Mouse (Mus musculus) hindbrain, embryonic 10.5 days (tissue): ENCODE results near the gene Pik3r1. TPM values are rescaled to one million over a fixed set of nuclear protein-coding genes. Genes with fewer than 3 reads are reported as not detected.

Experiments
- DNase-seq: peaks from one replicate; pipeline ENCODE4 v3.0.0-alpha.2; 2017; ENCODE audit warnings: low spot score
- H3K27ac ChIP-seq: fragments of 300-500 bp; sonication (generic); 2 replicates; pipeline ENCODE4 v1.5.1; 2016; ENCODE audit warnings: mild to moderate bottlenecking, moderate library complexity
- H3K27me3 ChIP-seq: fragments of 300-500 bp; sonication (generic); 2 replicates; pipeline ENCODE4 v1.6.1; 2016; ENCODE audit warnings: mild to moderate bottlenecking; ENCODE audit not compliant: poor library complexity, insufficient read depth, severe bottlenecking
- H3K36me3 ChIP-seq: fragments of 300-500 bp; sonication (generic); 2 replicates; pipeline ENCODE4 v1.6.1; 2016; ENCODE audit warnings: mild to moderate bottlenecking, moderate library complexity
- H3K4me1 ChIP-seq: fragments of 300-500 bp; sonication (generic); replicated peaks from 2 replicates; pipeline ENCODE4 v1.6.1; 2016; ENCODE audit warnings: mild to moderate bottlenecking
- H3K4me3 ChIP-seq: fragments of 300-500 bp; sonication (generic); 2 replicates; pipeline ENCODE4 v1.5.1; 2016; ENCODE audit warnings: mild to moderate bottlenecking, moderate library complexity
- H3K9me3 ChIP-seq: fragments of 300-500 bp; sonication (generic); 2 replicates; pipeline ENCODE4 v1.6.1; 2016; ENCODE audit warnings: mild to moderate bottlenecking, moderate library complexity
- WGBS: fragments of 180-500 bp; shearing (Covaris S2); methylation state at CpG from one replicate; pipeline ENCODE4 v1.1.7; 2016; 5-methylcytosine and 5-hydroxymethylcytosine counted together
- polyA plus RNA-seq: library from polyadenylated mRNA; unstranded; fragments of >200 nt; fragmentation: Nextera tagmentation; extraction: Ambion mirVana; gene quantifications from 2 replicates; pipeline ENCODE4 v1.2.1, GENCODE M21; 2016

Gene Pik3r1
- polyA plus RNA-seq, 1 experiment from 2014 or later, result 12.6 TPM

DNA sequence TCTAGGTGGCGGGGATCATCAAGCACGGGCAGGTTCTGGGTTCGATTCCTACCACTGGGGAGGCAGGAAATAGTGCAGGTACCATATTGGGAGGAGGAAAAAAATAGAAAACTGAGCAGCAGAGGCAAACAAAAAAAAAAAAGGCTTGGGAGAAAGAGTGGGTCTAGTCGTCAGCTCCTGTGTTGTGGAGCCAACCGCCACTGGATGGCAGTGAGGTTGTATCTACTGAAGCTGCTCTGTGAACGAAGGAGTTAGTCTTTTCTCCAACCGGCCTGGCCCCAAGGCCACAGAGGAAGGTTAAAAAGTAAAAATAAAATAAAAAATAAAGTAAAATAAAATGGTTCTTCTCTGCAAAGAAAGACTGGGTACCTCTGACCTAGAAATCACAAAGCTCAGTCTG, 39.2 kb downstream of the Pik3r1 start:
- Histone ChIP-seq H3K27me3 (no peaks in the 10 kb centered on the region), H3K9me3 (no peaks in the 10 kb centered on the region), H3K4me3 (no peak overlapping the region), H3K4me1 (peaks cover 17% of the 10 kb centered on the region), H3K27ac (no peak overlapping the region), H3K36me3 (no peaks in the 10 kb centered on the region)
- peak; percentile 33 for DNase-seq
- WGBS, result 67% methylated on average over 7 of the region's 7 CpGs

DNA sequence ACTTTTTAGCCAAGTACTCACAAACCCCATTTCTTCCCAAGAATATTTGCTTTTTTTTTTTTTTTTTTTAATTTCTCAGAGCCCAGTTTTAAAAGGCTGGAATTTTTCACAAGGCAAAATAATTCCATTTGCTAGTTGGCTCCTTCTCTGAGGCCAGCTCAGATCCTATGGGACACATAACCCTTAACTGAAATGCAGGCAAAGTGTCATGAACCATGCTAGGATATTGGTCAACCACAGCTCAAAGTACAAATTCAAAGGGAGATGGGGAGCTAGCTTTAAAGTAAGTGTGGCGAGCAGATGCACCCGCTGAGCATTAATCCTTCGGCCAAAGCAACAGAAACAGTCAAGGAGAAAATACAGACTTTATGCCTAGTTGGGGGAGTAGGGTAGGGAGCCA, 39.7 kb downstream of the Pik3r1 start:
- Histone ChIP-seq H3K27ac (no peak overlapping the region), H3K4me3 (no peak overlapping the region), H3K36me3 (no peaks in the 10 kb centered on the region), H3K4me1 (peaks cover 17% of the 10 kb centered on the region), H3K9me3 (no peaks in the 10 kb centered on the region), H3K27me3 (no peaks in the 10 kb centered on the region)
- no peak for DNase-seq
- 70% methylated on average over 3 of the region's 3 CpGs for WGBS

DNA sequence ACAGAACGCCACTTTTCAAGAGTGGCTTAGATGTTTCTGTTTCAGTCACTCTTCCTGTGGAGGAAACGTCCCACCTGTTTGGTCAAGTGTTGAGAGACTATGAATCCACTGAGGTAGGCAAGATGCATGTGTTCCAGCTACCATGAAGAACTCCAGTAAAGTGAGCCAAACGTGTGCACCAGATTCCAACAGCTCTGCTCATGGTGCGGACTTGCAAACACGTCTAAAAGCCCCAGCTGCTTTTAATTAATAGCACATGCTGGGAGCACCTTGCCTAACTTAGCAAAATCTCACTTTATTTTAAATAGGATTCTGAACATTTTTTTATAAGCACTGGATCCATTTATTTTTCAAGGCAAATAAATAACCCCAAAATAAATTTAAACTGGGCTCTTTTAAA, 40.2 kb downstream of the Pik3r1 start:
- DNase-seq, result no peak
- H3K4me1 ChIP-seq, result peaks cover 17% of the 10 kb centered on the region
- H3K27ac ChIP-seq, result no peak overlapping the region
- no peaks in the 10 kb centered on the region for H3K9me3 ChIP-seq
- H3K27me3 ChIP-seq, result no peaks in the 10 kb centered on the region
- H3K4me3 ChIP-seq, result no peak overlapping the region
- 73% methylated on average over 5 of the region's 5 CpGs for WGBS
- no peaks in the 10 kb centered on the region for H3K36me3 ChIP-seq

DNA sequence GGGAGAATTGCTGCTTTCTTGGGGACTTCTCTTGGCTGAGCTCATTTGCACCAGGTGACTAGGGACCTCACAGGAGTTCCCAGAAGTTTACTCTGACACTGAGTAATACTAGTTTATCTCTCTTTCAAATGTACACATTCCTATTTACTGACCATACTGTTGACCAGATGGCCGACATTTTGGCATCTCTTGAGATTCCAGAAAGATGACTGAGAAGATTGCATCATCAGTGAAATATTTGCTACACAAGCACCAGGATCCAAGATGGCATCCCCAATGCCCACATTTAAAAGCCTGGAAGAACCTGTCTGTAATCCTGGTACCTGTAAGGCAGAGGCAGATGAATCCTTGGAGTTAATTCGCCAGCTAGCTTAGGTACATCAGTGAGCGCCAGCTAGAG, 41.1 kb downstream of the Pik3r1 start:
- 91% methylated on average over 3 of the region's 3 CpGs for WGBS
- H3K4me1 ChIP-seq, result peaks cover 18% of the 10 kb centered on the region
- no peak for DNase-seq
- H3K27me3 ChIP-seq, result no peaks in the 10 kb centered on the region
- H3K27ac ChIP-seq, result no peak overlapping the region
- H3K9me3 ChIP-seq, result no peaks in the 10 kb centered on the region
- no peak overlapping the region for H3K4me3 ChIP-seq
- no peaks in the 10 kb centered on the region for H3K36me3 ChIP-seq

DNA sequence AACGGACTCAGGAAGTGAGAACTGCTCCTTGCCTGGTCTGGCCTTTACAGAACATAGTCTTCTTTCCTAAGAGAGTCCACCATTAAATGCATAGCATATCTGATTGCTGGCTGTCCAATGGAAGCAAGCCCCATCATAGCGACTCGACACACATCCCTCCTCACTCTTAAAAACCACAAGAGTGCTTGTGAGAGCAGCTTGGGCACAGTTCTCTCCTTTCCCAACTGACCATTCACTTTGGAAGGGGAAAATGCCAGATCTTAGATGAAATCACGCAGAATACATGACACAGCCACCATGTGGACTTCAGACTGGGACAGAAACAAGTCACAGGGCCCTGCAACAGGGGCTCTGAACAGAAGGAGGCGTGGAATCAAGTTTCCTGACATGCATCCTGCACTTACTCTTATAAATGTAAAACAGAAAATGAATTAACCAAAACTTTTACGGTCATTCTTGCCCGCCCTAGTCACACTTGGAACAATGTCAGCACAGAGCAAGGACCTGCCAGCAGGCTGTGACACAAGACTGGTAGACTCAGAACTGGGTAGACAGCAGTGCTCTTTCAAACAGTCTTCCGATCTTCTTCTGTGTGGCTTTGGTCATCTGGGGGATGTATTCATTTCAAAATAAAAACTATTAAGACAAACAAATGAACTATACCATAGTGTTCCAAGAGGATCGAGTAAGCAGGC, 46.0 kb downstream of the Pik3r1 start:
- no peak for DNase-seq
- WGBS, result 91% methylated on average over 9 of the region's 9 CpGs

DNA sequence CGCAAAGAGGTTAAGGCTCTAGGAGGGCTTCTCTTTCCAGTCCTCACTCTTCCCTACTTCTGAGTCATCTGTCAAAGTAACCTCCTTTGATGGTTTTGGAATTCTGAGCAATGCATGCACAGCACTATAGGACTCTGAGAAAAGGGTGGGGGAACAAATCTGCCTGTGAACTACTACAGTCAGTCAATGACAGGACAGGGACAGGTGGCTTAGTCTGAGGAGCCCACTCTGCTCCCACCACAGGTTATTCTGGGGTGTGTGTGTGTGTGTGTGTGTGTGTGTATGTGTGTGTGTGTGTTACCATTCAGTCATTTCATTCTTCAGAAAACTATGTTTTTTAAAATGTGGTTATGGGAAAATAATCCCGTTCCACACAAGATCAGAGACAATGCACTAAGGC, 46.9 kb downstream of the Pik3r1 start:
- WGBS, result 53% methylated on average over 2 of the region's 2 CpGs
- H3K36me3 ChIP-seq, result no peaks in the 10 kb centered on the region
- H3K4me1 ChIP-seq, result peaks cover 21% of the 10 kb centered on the region
- no peak overlapping the region for H3K27ac ChIP-seq
- no peak for DNase-seq
- H3K4me3 ChIP-seq, result no peak overlapping the region
- no peaks in the 10 kb centered on the region for H3K27me3 ChIP-seq
- H3K9me3 ChIP-seq, result no peaks in the 10 kb centered on the region

More for the DNA sequence above, 46.0 kb downstream of the Pik3r1 start:
- Histone ChIP-seq H3K4me1 (peaks cover 21% of the 10 kb centered on the region), H3K36me3 (no peaks in the 10 kb centered on the region), H3K9me3 (no peaks in the 10 kb centered on the region), H3K27me3 (no peaks in the 10 kb centered on the region), H3K4me3 (no peak overlapping the region), H3K27ac (no peak overlapping the region)

DNA sequence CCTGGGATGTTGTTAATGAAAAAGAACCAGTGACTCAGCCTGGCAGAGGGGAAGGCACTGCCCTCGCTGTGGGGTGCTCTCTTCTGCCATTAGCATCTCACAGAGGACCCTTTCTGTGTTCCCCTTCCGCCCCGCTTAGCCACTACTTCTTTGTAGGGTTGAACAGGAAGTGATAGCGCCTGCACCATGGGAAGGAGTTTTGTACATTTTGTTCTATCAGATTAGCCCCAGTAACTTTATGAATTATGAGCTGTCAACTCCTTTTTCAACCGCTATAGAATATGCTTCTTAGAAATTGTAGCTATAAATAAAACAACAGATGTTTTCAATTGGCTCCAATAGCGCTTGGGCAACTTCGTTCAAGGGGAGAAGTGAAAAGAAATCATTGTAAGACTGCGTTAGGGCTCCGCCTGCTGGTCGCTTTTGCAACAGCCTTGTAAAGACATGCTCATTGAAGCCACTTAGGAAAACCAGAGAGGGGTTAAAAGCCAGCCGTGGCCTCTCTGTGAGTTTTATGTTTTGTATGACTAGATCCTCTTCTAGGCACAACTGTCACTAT, 48.6 kb downstream of the Pik3r1 start:
- 8% methylated on average over 11 of the region's 11 CpGs for WGBS
- peak; percentile 81 for DNase-seq

DNA sequence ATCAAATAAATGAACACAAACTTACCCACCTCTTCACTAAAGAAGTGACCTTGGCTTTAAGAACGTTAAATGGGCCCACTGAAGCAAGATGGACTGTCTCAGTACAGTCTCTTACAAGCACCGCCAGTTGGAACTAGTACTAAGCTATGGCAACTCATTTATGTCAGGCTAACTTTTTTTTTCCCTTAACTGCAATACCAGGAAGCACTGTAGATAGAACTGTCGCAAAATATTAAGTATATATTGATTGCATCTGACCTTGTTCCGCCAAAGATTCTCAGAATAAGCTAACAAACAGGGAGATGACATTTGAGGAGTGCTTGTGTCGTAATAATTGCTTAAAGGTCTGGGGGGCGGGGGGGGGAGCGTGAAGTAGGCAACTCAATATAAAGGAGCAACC, 49.3 kb downstream of the Pik3r1 start:
- peaks cover 21% of the 10 kb centered on the region for H3K4me1 ChIP-seq
- no peaks in the 10 kb centered on the region for H3K27me3 ChIP-seq
- H3K9me3 ChIP-seq, result no peaks in the 10 kb centered on the region
- H3K27ac ChIP-seq, result no peak overlapping the region
- no peak overlapping the region; the same call in 1 of the 2 replicates for H3K4me3 ChIP-seq
- 67% methylated on average over 7 of the region's 7 CpGs for WGBS
- no peak for DNase-seq
- no peaks in the 10 kb centered on the region for H3K36me3 ChIP-seq

More for the DNA sequence above, 48.6 kb downstream of the Pik3r1 start:
- no peak overlapping the region for H3K27ac ChIP-seq
- H3K27me3 ChIP-seq, result no peaks in the 10 kb centered on the region
- peaks cover 21% of the 10 kb centered on the region for H3K4me1 ChIP-seq
- H3K36me3 ChIP-seq, result no peaks in the 10 kb centered on the region
- peak overlapping the region; percentile 27 for H3K4me3 ChIP-seq
- H3K9me3 ChIP-seq, result no peaks in the 10 kb centered on the region

DNA sequence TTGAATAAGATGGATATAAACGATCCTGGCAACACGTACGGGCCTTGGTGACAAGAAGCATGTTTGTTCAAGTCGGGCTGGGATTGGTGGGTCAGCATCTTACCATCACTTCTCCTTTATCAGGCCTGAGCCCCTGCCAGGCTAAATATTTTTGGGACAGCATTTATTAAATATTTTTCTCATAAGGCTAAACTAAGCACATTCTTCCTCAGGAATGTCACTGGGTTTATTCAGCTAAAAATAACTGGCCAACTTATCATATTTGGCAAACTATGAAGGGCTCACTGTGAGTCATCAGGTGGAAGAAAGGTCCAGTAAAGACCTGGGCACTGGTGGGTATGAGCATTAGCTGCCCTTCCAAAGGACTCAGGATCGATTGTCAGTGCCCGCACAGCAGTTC, 50.2 kb downstream of the Pik3r1 start:
- Histone ChIP-seq H3K27me3 (no peaks in the 10 kb centered on the region), H3K36me3 (no peaks in the 10 kb centered on the region), H3K4me3 (no peak overlapping the region), H3K9me3 (no peaks in the 10 kb centered on the region), H3K4me1 (peaks cover 21% of the 10 kb centered on the region), H3K27ac (no peak overlapping the region)
- 92% methylated on average over 6 of the region's 6 CpGs for WGBS
- no peak for DNase-seq

DNA sequence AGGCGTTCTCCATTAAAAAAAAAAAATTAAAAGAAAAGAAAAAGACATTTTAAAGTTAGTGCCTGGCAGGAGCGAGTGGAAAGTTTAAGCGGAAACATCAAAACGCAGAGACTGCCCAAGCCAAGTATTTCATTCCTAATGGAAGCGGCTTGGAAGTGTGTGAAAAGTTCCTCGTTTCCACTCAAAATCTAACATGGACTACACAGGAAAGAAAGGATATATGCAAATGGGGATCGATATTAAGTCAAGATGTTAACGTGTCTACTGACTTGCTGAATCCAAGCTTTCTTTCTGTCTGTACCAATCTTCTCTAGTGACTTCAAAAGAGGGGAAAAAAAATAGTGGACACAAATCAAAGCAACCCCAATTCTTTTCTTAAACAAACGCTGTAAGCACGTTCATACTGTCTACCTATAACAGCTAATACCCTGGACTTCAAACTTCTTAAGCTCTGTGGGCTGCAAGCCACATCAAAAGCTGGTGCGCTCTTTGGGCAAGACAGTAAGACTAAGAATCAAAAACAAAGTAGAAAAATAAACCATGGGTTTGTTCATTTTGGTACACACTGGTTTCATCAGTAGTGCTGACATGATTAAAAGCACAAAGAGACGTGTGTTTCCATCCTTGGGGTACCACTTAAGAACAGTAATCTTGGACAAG, 54.5 kb downstream of the Pik3r1 start:
- Histone ChIP-seq H3K4me3 (no peak overlapping the region), H3K36me3 (peaks cover 4% of the 10 kb centered on the region; the same call in 1 of the 2 replicates), H3K9me3 (no peaks in the 10 kb centered on the region), H3K27ac (no peak overlapping the region), H3K27me3 (no peaks in the 10 kb centered on the region), H3K4me1 (no peaks in the 10 kb centered on the region)
- no peak for DNase-seq
- WGBS, result 90% methylated on average over 12 of the region's 12 CpGs

DNA sequence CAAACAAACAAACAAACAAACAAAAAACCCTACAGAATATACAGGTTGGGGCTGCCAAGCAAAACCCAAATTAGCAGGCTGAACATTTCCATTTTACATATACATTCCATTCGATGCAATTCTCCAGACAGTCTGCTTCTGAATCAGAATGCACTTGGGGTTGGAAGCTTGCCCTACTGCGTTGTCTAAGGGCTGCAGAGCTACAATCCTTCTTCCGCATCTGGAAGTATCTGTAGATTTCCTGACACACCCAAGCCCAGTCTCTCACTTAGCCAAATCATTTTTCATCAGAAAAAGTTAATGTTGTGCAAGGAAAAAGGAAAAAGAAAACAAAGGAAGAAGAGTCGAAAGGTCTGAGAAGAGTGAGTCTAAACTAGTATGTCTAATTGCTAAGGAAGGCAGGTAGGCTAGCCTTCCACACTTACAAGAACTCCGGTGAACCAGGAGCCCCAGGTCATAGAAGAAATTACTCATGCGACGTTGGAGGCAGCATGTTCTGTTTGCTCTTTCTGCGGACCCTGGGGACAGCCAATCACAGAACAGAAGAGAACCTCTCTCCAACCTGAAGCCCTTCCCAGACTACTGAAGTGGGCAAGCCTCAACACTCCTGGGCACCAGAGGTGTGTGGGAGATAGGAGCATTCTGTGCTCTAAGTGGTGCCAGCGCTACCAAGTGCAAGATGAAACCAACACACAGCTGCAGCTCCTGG, 55.1 kb downstream of the Pik3r1 start:
- 89% methylated on average over 9 of the region's 9 CpGs for WGBS
- no peaks in the 10 kb centered on the region for H3K9me3 ChIP-seq

DNA sequence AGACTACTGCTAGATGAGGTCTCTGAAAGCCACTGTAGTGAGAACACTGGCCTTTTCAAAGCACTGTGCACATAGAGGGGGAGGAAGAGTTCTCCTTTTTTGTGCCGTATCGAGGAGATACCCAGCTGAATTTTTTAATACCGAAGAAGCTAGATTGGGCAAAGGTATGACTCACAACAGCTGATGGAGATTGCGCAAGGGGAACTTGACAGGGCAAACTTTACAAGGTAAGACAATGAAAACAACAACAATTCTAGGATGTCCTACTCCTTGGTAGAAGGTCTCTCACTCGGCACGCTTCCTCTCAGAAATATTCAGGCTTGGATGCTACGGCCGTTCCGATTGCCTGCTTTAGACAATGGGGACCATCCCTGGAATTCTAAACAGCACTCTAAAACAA, 55.9 kb downstream of the Pik3r1 start:
- no peak for DNase-seq
- Histone ChIP-seq H3K4me3 (no peak overlapping the region), H3K27ac (no peak overlapping the region), H3K36me3 (peaks cover 13% of the 10 kb centered on the region; the same call in 1 of the 2 replicates), H3K9me3 (no peaks in the 10 kb centered on the region), H3K27me3 (no peaks in the 10 kb centered on the region), H3K4me1 (no peaks in the 10 kb centered on the region)
- WGBS, result 94% methylated on average over 9 of the region's 9 CpGs

More for the DNA sequence above, 55.1 kb downstream of the Pik3r1 start:
- Histone ChIP-seq H3K27me3 (no peaks in the 10 kb centered on the region), H3K27ac (no peak overlapping the region), H3K4me1 (no peaks in the 10 kb centered on the region), H3K4me3 (no peak overlapping the region), H3K36me3 (peaks cover 10% of the 10 kb centered on the region; the same call in 1 of the 2 replicates)
- DNase-seq, result no peak

DNA sequence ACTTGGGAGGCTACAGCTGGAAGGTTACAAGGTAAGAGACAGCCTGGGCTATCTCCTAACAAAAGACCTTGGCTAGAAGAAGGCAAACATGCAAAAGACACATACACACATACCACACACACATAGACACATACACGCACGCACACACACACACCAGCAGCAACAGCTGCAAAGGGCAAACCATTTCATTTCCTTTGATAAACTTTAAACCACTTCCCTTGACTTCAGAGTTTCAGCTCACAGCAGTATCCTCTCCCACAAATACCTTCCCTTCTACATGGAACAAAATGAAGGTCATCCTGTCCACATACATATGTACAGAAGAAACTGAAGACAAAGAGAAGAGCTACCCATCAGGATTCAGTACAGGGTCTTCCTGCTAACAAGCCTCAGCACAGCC, 56.7 kb downstream of the Pik3r1 start:
- WGBS, result 95% methylated on average over 2 of the region's 2 CpGs
- H3K27ac ChIP-seq, result no peak overlapping the region
- H3K27me3 ChIP-seq, result no peaks in the 10 kb centered on the region
- no peak for DNase-seq
- H3K4me3 ChIP-seq, result no peak overlapping the region
- peaks cover 13% of the 10 kb centered on the region; the same call in 1 of the 2 replicates for H3K36me3 ChIP-seq
- H3K9me3 ChIP-seq, result no peaks in the 10 kb centered on the region
- no peaks in the 10 kb centered on the region for H3K4me1 ChIP-seq
